Mouse (Mus musculus): ENCODE measurements around the gene Gpr63. TPM values are rescaled to one million over a fixed set of nuclear protein-coding genes. Genes with fewer than 3 reads are reported as not detected.
"Not testable (repeated sequence)": the region's sequence is repeated elsewhere in the genome, so short reads cannot be mapped to it uniquely, and the experiment has no call there.

Gene Gpr63
- total RNA-seq (2021), result 1 to 10 TPM in 1 of 2 experiments, under 1 TPM in 1; 0.92 to 1.8 TPM

DNA sequence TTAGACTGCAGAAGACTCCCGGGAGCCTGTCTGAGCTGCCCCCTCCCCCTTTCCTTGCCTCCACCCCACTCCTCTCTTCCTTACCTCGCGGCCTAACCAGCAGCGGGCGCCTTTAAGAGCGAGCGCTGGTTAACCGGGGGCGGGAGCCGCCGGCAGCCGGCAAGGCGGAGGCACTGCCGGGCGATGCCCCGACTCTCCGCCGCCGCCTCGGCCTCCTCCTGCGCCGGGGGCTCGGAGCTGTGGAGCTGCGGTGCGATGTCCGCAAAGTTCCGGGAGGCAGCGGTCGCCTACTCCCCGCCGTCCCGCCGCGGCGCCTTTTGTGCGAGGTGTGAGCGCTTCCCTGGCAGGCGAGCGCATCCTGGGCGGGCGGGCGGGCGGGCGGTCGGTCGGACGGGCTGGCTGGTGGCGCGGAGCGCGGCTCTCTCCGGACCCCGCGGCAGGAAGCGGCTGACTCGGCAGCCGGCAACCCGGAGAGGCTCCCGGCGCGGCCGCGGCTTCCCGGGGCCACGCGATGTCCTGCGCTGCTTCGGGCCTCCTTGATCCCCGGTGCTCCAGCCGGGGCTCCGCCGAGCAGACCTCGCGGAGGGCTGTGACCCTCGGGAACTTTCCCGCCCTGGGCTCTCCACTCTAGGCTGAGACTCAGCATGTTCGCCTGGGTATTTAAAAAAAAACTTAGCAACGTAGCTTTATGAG is at the start of gene Gpr63:
Gene Gpr63, plus strand, starts transcription at position 109 of the 693 bp plus-strand sequence.
- peak; percentile 65 to 76 for DNase-seq
- intact Hi-C loops (cut with DNase I), result loop anchor here (10.0 kb wide), 1 partner anchor 318 kb away; the partner anchor contains the start of gene Ufl1

DNA sequence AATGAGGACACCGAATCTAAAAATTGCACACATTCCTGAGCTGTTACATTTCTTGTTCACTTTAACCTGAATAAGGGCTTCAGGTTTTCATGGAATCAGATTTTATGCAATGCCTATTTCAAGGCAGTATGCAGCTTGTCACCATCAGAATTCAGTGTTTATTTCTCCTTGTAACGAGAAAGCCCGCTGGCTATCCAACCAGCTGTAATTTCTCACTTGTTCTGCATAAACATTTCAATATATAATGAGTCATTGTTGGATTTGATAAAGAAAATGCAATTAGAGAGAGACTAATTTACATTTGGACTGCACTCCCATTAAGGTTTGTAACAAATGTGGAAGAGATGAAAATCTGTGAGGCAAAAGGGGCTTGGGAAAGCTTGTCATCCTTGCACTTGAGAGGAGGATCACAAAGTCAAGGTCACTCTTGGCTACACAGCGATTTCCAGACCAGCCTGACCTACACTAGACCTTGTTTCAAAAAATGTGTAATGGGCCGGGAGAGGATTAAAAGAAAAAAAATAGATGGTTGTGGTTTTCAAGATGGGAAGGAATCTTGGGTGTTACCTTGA is 46.1 kb upstream of the Gpr63 start:
- no peak for DNase-seq
- intact Hi-C loops (cut with DNase I), result no loop called here

DNA sequence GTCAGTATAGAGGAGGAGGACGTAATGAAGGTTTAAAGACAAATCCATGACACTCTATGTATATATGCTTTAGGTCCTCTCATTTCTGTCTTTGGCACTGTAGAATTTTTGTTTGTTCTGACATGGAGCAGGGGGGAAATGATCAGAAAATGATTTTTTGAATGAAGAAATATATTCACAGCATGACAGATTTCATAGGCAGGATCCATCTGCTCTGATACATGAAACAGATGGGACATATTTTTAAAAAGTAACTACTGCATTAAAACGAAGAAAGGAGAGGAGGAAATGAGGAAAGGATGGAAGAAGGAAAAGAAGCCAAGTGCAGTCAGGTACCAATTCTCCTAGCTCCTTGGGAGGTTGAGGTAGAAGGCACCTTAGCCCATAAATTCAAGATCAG is 41.5 kb upstream of the Gpr63 start:
- DNase-seq, result no peak
- intact Hi-C loops (cut with DNase I), result no loop called here

DNA sequence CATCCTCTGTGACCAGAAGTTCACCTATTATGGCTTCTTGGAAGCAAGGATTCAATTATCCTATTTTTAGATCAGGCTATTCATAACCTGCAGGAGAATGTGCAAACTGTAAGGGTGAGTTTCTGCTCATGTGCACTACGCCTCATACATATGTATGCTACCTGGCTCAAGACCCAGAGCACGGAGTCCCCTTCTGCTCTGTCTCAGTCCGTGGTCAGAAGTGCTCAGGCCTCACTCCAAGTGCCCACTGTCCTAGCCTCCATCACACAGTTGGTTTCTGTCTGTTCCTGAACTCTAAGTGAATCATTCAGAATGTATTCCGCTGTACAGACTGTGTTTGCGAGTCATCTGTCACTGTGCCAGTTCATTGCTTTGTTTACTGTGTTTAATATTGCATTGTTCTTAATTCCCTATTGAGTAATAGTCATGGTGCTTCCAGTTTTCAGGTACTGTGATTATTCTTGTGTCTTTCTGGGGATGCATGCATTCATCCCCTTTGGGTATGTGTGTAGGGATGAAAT is 37.9 kb upstream of the Gpr63 start:
- DNase-seq, result no peak

DNA sequence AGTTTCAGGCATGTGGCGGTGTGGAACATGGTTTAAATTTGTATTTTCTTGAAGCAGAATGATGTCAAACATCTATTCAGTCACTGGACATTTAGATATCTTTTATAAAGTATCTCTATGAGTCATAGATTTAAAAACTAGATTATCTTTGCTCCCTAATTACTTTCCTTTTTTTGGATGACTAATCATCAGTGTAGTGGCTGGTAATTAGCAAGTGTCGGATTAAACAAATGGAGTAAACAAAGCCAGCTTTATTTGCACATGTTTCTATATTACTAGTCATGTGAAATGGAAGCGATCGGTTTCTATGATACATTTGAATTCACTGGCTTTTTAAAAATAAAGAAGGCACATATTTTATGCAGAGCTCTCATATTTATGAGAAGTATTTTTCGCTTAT is 37.3 kb upstream of the Gpr63 start:
- DNase-seq, result no peak
- intact Hi-C loops (cut with DNase I), result no loop called here

More for the DNA sequence above, 37.9 kb upstream of the Gpr63 start:
- intact Hi-C loops (cut with DNase I), result no loop called here

DNA sequence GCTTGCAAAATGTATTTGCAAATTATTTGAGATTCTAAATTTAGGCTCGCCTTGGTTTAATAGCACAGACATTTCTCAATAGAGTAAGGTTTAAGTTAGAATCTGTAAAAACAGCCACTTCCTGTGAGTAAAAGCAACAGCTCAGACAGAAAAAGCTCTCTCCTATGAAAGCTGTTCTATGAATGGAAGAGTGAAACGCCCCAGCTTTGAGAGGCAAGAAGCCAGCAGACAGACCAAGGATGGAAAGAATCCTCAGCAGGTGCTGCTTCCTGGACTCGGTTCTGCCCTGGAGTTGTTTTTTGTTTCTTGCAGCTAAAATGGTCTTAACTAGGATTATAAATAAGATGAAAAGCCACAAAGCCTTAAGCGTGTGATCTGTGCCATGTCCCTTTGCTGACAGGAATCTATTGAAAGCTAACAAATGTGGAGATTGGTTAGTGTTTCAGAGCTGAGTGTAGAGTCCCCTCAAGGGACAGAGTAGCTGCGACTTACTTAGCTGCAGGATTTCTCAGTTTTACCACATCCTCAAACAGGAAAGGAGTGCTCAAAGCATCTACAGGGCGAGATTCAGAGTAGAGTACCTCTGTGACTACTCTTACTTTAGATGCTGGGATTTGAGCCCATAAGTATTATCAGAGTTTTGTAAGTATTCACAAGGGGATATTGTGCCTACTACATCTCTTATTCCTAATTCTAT is 23.3 kb upstream of the Gpr63 start:
- no peak for DNase-seq
- intact Hi-C loops (cut with DNase I), result no loop called here

DNA sequence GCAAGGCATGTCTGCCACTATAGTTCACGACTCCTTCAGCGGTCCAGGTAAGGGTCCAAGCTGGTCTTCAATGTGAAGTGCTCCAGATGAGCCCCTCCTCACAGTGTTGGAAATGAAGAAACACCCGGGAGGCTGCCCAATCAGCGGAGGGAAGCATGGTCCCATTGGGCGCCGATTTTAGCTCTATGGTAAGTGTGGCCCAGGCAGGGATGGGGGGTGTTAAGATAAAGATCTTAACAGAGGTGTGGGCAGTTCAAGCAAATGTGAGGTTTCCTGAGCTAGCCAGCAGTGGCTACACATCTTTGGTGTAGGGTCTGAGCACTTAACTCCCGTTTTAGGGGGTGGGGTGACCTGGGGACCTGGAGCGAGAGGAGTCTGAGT is 299 bp upstream of the Gpr63 start:
- intact Hi-C loops (cut with DNase I), result loop anchor here (10.0 kb wide), 1 partner anchor 319 kb away; the partner anchor contains the start of gene Ufl1
- no peak for DNase-seq

DNA sequence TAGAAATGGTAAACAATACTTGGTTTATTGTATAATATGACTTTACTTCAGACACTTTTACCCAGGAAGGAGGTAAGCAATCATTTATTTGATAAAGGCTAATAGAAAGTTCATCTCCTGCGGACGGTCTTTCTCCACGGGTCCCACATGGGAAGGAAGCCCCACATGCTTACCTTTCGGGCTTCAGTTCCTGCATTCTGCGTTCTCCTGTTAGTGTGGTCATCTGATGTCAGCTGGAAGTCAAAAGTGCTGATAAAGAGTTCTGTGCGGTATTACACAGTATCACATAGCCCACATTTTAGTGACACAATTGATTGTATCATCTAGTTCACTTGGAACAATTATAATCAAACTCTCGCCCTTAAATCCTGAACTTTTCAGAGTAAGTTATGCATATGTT is 1.0 kb downstream of the Gpr63 start:
- DNase-seq, result no peak
- intact Hi-C loops (cut with DNase I), result loop anchor here (10.0 kb wide), 1 partner anchor 318 kb away; the partner anchor contains the start of gene Ufl1

DNA sequence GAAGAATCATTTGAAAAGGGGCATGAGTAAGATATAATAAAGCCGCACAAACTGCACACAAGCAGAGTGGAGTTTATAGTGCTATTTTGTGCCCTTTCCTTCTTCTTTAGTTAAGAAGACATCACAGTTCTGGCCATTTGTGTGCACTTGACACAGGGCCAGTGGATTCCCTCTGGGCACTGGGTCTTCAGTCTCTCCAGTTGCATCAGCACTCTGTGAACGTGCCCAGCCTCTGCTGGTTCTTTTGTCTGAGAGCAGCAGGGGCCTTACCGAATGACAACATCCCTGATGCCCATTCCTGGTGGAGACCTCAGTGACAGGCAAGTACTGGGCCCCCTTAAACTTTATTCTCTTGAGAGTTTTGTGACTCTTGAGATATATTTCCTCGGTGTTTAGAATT is 12.4 kb downstream of the Gpr63 start:
- intact Hi-C loops (cut with DNase I), result no loop called here
- no peak for DNase-seq

DNA sequence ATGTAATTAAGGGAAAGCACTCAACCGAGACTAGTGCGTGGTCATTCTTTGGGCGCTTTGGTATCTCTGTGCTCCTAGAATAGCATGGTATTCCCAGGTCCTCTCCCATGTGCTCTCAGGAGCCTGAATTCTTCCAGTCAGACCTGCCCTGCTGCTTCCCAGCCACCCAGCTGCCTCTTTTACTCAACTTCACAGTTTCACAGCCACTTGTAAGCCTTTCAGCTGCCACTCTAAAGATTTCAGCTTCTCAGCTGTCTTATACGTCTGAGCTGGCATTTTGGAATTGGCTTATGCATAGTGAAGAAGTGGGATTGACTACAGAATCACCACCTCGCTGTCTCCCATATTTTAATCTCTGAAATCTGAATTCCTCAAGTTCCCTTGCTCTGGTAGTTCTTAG is 19.4 kb downstream of the Gpr63 start:
- intact Hi-C loops (cut with DNase I), result no loop called here
- no peak for DNase-seq

DNA sequence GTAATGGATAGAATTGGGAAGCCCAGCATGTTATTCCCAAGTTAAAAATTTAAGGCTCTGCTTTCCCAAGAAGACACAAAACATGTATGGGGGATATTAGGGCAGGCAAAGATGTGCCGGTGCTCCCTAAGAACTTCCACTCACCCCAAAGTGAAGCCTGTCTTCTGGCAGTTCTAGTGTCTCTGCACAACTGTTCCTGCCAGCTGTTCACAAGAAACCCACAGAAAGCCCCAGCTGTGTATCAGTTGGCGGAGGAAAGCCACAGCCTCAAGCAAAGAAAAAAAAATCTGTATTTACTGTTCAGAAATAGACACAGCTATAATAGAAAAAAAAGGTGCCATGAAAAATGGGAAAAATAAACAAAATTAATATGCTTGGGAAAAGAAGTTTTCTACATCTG is 25.3 kb downstream of the Gpr63 start:
- intact Hi-C loops (cut with DNase I), result no loop called here

DNA sequence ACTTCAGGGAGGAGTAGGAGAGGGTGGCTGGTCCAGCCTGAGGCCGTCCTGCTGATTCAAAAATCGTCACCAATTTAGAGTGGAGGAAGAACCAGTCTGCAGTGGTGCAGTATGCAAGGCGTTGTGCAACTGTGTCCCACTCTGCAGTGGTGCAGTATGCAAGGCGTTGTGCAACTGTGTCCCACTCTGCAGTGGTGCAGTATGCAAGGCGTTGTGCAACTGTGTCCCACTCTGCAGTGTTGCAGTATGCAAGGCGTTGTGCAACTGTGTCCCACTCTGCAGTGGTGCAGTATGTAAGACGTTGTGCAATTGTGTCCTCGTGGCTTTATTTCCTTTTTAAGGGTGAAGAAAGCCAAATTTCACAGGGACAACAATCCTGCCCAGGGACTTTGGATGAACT is 43.1 kb downstream of the Gpr63 start:
- DNase-seq; intact Hi-C loops (cut with DNase I): not testable (repeated sequence)

More for the DNA sequence above, 25.3 kb downstream of the Gpr63 start:
- no peak for DNase-seq

DNA sequence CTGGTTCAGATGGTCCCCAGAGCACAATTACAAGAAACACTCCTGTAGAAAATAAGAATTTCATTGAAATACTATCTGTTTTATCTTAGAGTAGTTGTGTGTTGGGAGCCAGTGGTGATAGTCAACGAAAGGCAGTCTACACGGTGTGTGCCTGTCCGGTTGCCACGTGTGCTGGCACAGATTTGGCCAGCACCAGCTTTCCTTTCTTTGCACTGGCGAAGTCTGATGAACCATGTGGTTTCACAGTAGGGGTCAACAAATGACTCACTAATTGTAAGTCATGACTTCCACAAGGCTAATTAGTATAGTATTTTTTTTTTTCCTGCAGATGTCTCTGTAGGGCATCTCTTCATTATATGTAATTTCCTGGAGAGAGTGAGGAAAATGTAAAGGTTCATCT is 45.6 kb downstream of the Gpr63 start:
- intact Hi-C loops (cut with DNase I), result no loop called here
- DNase-seq, result no peak

DNA sequence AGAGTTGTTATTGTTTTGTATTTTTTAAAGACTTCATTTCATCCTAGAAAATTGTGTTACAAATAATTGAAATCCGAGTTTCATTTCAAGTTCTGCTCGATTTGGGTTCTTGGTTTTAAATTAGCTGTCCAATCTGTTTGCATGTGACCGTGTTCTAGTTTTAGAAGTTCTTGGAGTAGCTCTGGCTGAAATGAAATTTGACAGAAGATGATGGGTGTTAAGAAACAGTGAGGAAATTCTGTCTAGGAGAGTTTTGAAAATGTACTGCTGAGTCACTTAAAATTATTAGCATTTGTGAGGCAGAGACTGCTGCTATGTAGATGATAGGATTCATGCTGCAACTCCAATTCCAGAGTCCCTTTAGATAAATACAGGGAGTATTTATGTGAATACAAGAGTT is 46.5 kb downstream of the Gpr63 start:
- no peak for DNase-seq
- intact Hi-C loops (cut with DNase I), result no loop called here

DNA sequence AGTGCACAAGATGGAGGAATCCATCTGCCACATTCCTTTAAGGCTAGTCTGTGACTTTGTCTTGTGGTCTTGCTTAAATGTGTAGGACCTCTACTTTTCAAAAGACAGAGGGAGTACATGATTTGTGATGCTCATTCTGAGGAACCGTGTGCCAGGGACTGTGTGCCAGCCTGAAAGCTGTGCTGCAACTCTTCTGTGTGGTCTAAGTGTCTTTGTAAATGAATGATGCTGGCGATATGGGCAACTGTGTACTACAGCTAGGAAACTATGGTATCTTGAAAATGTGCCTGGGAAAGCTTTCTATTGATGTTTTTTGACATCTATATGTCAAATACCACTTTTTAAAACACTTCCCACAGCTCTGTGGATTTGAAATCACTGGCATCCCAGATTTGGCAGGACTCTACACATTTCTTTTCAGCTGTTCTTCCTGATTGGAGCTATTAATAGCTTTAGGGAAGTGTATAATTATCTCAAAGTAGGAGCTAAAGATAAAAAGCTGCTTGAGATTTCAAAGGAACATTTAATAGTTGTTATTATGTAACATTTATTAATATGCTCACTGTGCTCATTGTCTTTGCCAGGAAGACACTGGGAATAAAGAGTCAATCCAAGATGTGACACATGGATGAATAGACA is 48.9 kb downstream of the Gpr63 start:
- intact Hi-C loops (cut with DNase I), result no loop called here
- DNase-seq, result no peak

DNA sequence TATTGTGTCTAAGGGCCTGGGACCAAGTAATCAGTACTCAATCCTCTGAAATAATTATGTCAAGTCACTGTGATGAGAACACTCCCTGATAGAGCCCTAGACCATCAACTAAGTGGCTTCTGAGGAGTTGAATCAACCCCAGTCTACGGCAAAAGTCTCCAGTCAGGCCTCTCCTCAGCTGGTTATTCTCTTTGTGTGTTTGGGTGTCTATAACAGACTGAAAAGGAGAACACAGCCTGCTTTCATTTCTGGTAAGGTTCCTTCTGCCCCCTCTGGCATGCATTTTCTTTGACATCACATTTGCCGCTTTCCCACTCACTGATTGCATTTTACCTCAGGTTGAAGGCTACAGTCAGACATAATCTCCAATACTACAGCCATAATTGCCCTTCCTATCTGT is 62.0 kb downstream of the Gpr63 start:
- intact Hi-C loops (cut with DNase I), result no loop called here
- DNase-seq, result no peak

DNA sequence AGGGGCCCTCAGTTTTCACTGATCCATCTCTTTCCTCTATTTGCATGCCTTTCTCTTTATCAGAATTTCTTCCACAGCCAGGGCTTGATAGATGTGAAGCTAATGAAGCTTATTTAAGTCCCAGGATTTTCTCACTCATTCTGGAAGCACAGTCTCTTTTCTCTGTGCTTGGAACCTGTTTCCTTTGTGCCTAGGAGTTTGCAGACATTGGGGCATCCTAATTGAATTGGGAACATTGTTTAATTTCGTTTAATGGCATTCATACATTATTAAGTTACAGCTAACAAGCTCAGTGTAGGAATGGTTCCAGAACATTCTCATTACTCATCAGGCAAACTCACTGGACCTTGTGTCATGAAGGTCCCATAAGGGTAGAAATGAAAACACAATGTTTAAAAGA is 62.5 kb downstream of the Gpr63 start:
- no peak for DNase-seq
- intact Hi-C loops (cut with DNase I), result no loop called here

DNA sequence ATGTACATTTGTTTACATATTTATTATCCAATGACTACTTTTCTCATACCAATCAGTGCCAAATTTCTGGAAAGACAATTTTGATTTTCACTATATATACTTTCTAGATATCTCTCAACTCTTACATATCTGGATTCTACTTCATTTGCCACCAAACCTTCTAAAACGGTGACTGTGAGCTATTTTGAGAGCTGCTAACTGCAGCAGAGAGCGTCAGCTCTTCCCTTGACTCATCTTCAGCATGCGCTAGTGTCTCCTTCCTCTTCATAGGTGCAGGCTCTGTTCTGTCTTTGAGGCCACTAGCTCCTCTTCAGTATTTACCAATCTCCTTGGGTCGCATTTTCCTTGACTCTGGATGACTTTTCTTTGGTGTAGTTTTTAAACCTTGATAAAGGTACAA is 63.7 kb downstream of the Gpr63 start:
- DNase-seq, result no peak
- intact Hi-C loops (cut with DNase I), result no loop called here

DNA sequence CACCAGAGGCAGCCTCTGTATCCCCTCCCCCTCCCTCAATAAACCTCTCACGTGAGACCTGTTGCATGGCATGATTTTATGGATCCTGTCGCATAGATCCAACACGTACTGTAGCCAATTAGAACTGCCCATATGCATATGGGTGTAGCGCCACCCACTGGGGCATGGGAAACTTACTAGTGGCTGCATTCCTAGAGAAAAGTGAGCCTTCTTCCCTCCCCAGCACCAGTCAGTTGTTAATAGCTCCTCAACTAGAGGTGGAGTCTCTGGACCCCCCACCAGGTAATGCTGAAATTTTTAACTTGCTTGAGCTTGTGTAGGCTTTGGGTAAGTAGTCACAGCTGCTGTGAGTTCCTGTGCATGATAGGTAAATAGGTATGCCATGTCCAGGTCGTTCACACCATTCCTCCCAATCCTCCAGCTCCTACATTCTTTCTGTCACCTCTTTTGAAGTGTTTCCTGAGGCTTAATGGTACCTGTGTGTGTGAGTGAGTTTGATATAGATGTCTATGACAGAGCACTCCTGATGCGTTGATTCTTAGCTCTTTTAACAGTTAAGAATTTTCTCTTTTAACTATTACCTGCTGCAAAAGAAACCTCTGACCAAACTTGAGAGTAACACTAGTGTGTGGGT is 69.1 kb downstream of the Gpr63 start:
- DNase-seq, result peak in 1 of 2 experiments; percentile 2
- intact Hi-C loops (cut with DNase I), result no loop called here

DNA sequence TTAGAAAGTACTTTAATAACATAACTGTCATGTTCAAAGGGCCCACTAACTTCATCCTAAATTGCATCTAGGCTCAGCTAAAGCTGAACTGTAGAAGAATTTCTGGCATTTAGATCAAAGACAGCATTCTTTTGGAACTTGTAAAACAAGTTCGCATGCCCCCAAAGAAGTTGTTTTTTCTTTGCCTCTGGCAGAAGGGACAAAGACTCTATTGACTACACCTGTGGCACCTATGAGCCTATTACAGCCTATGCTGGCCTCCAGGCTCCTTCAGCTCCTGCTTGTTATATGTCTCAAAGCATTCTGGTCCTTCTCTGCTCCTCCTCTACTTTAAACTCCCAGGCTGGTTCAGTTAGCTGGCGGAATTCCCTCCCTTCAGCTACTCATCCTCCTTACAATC is 69.6 kb downstream of the Gpr63 start:
- intact Hi-C loops (cut with DNase I), result no loop called here
- no peak for DNase-seq

DNA sequence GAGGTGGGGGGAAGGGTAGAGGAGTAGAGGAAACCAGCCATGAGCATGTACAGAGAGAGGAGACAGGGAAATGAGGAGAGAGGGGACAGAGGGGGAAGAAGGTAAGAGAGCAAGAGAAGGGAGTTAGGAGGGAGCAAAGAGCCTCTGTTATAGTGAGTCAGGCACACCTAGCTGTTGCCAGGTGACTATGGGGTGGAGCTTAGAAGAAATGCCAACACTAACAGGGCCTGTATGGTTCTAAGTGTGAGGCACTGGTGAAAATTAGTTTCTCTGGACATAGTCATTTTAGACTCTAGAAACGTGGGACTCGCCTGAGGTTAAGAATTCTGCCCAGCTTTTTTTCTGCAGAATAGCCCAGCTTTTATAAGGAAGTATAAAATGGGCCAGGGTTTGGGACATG is 71.1 kb downstream of the Gpr63 start:
- intact Hi-C loops (cut with DNase I), result no loop called here
- no peak for DNase-seq

Measured in heart, postnatal 36 days (tissue).